Mouse (Mus musculus): Measurements from ENCODE around the gene Tdgf1. TPM values are rescaled to one million over a fixed set of nuclear protein-coding genes. Genes with fewer than 3 reads are reported as not detected.

Tdgf1 gene
- polyA plus RNA-seq, 1 experiment, result 0.43 TPM

- DNase-seq (ENCODE audit: low read depth), result no peak
Observed at GRCm38 (mm10) chr9:110953550-110954461, 7.8 kb upstream of the Tdgf1 start.

- DNase-seq (ENCODE audit: low read depth), result no peak
Observed at GRCm38 (mm10) chr9:110952931-110953549, 7.1 kb upstream of the Tdgf1 start.

GRCm38 (mm10) chr9:110952398-110952797 is 6.4 kb upstream of the Tdgf1 start:
- DNase-seq (ENCODE audit: low read depth), result no peak

- DNase-seq (ENCODE audit: low read depth), result no peak
Observed at GRCm38 (mm10) chr9:110951866-110952265, 5.9 kb upstream of the Tdgf1 start.

- DNase-seq (ENCODE audit: low read depth), result no peak
Observed at GRCm38 (mm10) chr9:110951397-110951796, 5.4 kb upstream of the Tdgf1 start, which contains the start of gene Lrrc2. TSS of gene Lrrc2 (plus strand) at chr9:110951545.

GRCm38 (mm10) chr9:110950109-110950508 is 4.2 kb upstream of the Tdgf1 start:
- DNase-seq (ENCODE audit: low read depth), result no peak

GRCm38 (mm10) chr9:110948813-110949310 is 2.9 kb upstream of the Tdgf1 start:
- DNase-seq (ENCODE audit: low read depth), result no peak

- DNase-seq (ENCODE audit: low read depth), result no peak
Observed at GRCm38 (mm10) chr9:110947900-110948299, 1.9 kb upstream of the Tdgf1 start.

GRCm38 (mm10) chr9:110947261-110947661 is 1.3 kb upstream of the Tdgf1 start:
- DNase-seq (ENCODE audit: low read depth), result no peak

- no peak for DNase-seq (ENCODE audit: low read depth)
Observed at GRCm38 (mm10) chr9:110946548-110947044, 638 bp upstream of the Tdgf1 start.

- no peak for DNase-seq (ENCODE audit: low read depth)
Observed at GRCm38 (mm10) chr9:110945343-110945742, 615 bp downstream of the Tdgf1 start.

- DNase-seq (ENCODE audit: low read depth), result no peak
Observed at GRCm38 (mm10) chr9:110944265-110944664, 1.7 kb downstream of the Tdgf1 start.

- DNase-seq (ENCODE audit: low read depth), result no peak
Observed at GRCm38 (mm10) chr9:110937506-110938490, 8.2 kb downstream of the Tdgf1 start.

GRCm38 (mm10) chr9:110935941-110936340 is 10.0 kb downstream of the Tdgf1 start:
- no peak for DNase-seq (ENCODE audit: low read depth)

- no peak for DNase-seq (ENCODE audit: low read depth)
Observed at GRCm38 (mm10) chr9:110933850-110934437, 12.0 kb downstream of the Tdgf1 start.

- DNase-seq (ENCODE audit: low read depth), result peak; percentile 20
Observed at GRCm38 (mm10) chr9:110931573-110931972, 14.4 kb downstream of the Tdgf1 start.

GRCm38 (mm10) chr9:110922759-110923158 is 23.2 kb downstream of the Tdgf1 start:
- DNase-seq (ENCODE audit: low read depth), result no peak

GRCm38 (mm10) chr9:110920665-110921419 is 25.1 kb downstream of the Tdgf1 start:
- no peak for DNase-seq (ENCODE audit: low read depth)

GRCm38 (mm10) chr9:110916786-110917185 is 29.2 kb downstream of the Tdgf1 start, which contains the start of gene Fam240a:
TSS of gene Fam240a (minus strand) at chr9:110916861.
- DNase-seq (ENCODE audit: low read depth), result no peak

GRCm38 (mm10) chr9:110915466-110915865 is 30.5 kb downstream of the Tdgf1 start:
- DNase-seq (ENCODE audit: low read depth), result no peak
